Mouse (Mus musculus) adrenal gland, adult 2 months (tissue): ENCODE measurements around the gene Slc15a3. TPM values are rescaled to one million over a fixed set of nuclear protein-coding genes. Genes with fewer than 3 reads are reported as not detected.

ENCODE experiments used
- polyA plus RNA-seq: library from polyadenylated mRNA; depleted of rRNA; stranded (reverse); fragments of >200 nt; gene quantifications from 2 replicates; pipeline ENCODE4 v1.2.3, GENCODE M21; 2012; rRNA removed
- total RNA-seq, 2 experiments: library from RNA; stranded (reverse); gene quantifications; 2 replicates each; pipeline ENCODE4 v1.2.3; 2021

Slc15a3 gene
- total and polyA plus RNA-seq, 3 experiments = 3.6 to 10.0 (median 6.4) TPM

Other genes with a start within 250 kb of the Slc15a3 start
- gene Ddb1, start 234.4 kb upstream of the Slc15a3 start, total RNA-seq = 100 to 1,000 TPM; 255 to 264 TPM
- 64.9 and 105 TPM in 2 replicates for gene Ddb1, start 234.4 kb upstream of the Slc15a3 start, polyA plus RNA-seq
- 10 to 100 TPM; 17.2 to 20.9 TPM for gene Tkfc, start 234.1 kb upstream of the Slc15a3 start, total RNA-seq
- gene Tkfc, start 234.1 kb upstream of the Slc15a3 start, polyA plus RNA-seq = 11.2 and 12.6 TPM in 2 replicates
- gene Vwce, start 205.5 kb upstream of the Slc15a3 start, total RNA-seq = under 1 TPM; 0.17 to 0.79 TPM
- gene Vwce, start 205.5 kb upstream of the Slc15a3 start, polyA plus RNA-seq = 0.18 and 0.26 TPM in 2 replicates
- gene Pga5, start 161.7 kb upstream of the Slc15a3 start, total RNA-seq = not detected
- gene Pga5, start 161.7 kb upstream of the Slc15a3 start, polyA plus RNA-seq = not detected in 2 replicates
- 10 to 100 TPM; 22.1 to 23.3 TPM for gene Vps37c, start 151.0 kb upstream of the Slc15a3 start, total RNA-seq
- 46.4 and 65.5 TPM in 2 replicates for gene Vps37c, start 151.0 kb upstream of the Slc15a3 start, polyA plus RNA-seq
- under 1 TPM; 0.10 to 0.14 TPM for gene Cd5, start 100.7 kb upstream of the Slc15a3 start, total RNA-seq
- 0.15 and 0.26 TPM in 2 replicates for gene Cd5, start 100.7 kb upstream of the Slc15a3 start, polyA plus RNA-seq
- gene Cd6, start 9.7 kb upstream of the Slc15a3 start, total RNA-seq = not detected
- gene Cd6, start 9.7 kb upstream of the Slc15a3 start, polyA plus RNA-seq = 0.28 and 0.34 TPM in 2 replicates
- 10 to 100 TPM; 21.9 to 46.1 TPM for gene Tmem132a, start 30.2 kb downstream of the Slc15a3 start, total RNA-seq
- gene Tmem132a, start 30.2 kb downstream of the Slc15a3 start, polyA plus RNA-seq = 79.2 and 82.6 TPM in 2 replicates
- gene Tmem109, start 42.3 kb downstream of the Slc15a3 start, total RNA-seq = 100 to 1,000 TPM; 149 to 202 TPM
- gene Tmem109, start 42.3 kb downstream of the Slc15a3 start, polyA plus RNA-seq = 240 and 306 TPM in 2 replicates
- gene Prpf19, start 55.5 kb downstream of the Slc15a3 start, total RNA-seq = 100 to 1,000 TPM; 143 to 184 TPM
- gene Prpf19, start 55.5 kb downstream of the Slc15a3 start, polyA plus RNA-seq = 299 and 410 TPM in 2 replicates
- gene Zp1, start 80.9 kb downstream of the Slc15a3 start, total RNA-seq = not detected
- gene Zp1, start 80.9 kb downstream of the Slc15a3 start, polyA plus RNA-seq = not detected in 2 replicates
- under 1 TPM in 1 of 2 experiments, not detected in 1; 0.10 TPM for gene Ptgdr2, start 97.4 kb downstream of the Slc15a3 start, total RNA-seq
- 0.04 and 0.26 TPM in 2 replicates for gene Ptgdr2, start 97.4 kb downstream of the Slc15a3 start, polyA plus RNA-seq
- 10 to 100 TPM; 12.8 to 21.4 TPM for gene Ccdc86, start 109.5 kb downstream of the Slc15a3 start, total RNA-seq
- gene Ccdc86, start 109.5 kb downstream of the Slc15a3 start, polyA plus RNA-seq = 14.2 and 17.1 TPM in 2 replicates
- gene Ms4a10, start 134.9 kb downstream of the Slc15a3 start, total RNA-seq = 10 to 100 TPM in 1 of 2 experiments, 1 to 10 TPM in 1; 1.1 to 75.2 TPM
- gene Ms4a10, start 134.9 kb downstream of the Slc15a3 start, polyA plus RNA-seq = 15.4 and 35.0 TPM in 2 replicates
- gene Ms4a15, start 153.5 kb downstream of the Slc15a3 start, total RNA-seq = not detected
- not detected in 2 replicates for gene Ms4a15, start 153.5 kb downstream of the Slc15a3 start, polyA plus RNA-seq
- not detected for gene Ms4a18, start 178.3 kb downstream of the Slc15a3 start, total RNA-seq
- gene Ms4a18, start 178.3 kb downstream of the Slc15a3 start, polyA plus RNA-seq = not detected in 2 replicates
- 1 to 10 TPM; 3.5 to 3.9 TPM for gene Ms4a8a, start 241.4 kb downstream of the Slc15a3 start, total RNA-seq
- gene Ms4a8a, start 241.4 kb downstream of the Slc15a3 start, polyA plus RNA-seq = 0.57 and 0.95 TPM in 2 replicates